Mouse (Mus musculus) spleen, adult 12 weeks (tissue): ENCODE data around the gene Rab3il1.

Experiments used
- DNase-seq: peaks from one replicate; pipeline ENCODE4 v3.0.0; 2022; ENCODE audit warnings: low spot score

Gene Rab3il1

GRCm38 (mm10) chr19:10013913-10014312 is 12.4 kb downstream of the Rab3il1 start:
- DNase-seq, result peak; percentile 53

- DNase-seq, result peak; percentile 77
These were observed 13.4 kb downstream of the Rab3il1 start for GRCm38 (mm10) chr19:10014824-10015223.

GRCm38 (mm10) chr19:10015442-10015841 is 14.0 kb downstream of the Rab3il1 start:
- DNase-seq, result peak; percentile 28

GRCm38 (mm10) chr19:10016151-10016550 is 14.7 kb downstream of the Rab3il1 start:
- peak; percentile 37 for DNase-seq

GRCm38 (mm10) chr19:10017637-10018526 is 16.4 kb downstream of the Rab3il1 start:
- DNase-seq, result peak; percentile 89

GRCm38 (mm10) chr19:10018527-10018818 is 17.0 kb downstream of the Rab3il1 start:
- no peak for DNase-seq

- no peak for DNase-seq
These were observed 17.8 kb downstream of the Rab3il1 start for GRCm38 (mm10) chr19:10019214-10019760.

- DNase-seq, result no peak
These were observed 20.5 kb downstream of the Rab3il1 start for GRCm38 (mm10) chr19:10021981-10022380.

- no peak for DNase-seq
These were observed 21.2 kb downstream of the Rab3il1 start for GRCm38 (mm10) chr19:10022414-10023303.

GRCm38 (mm10) chr19:10023304-10023758 is 21.9 kb downstream of the Rab3il1 start:
- DNase-seq, result no peak

GRCm38 (mm10) chr19:10025169-10025875 is 23.9 kb downstream of the Rab3il1 start:
- no peak for DNase-seq

GRCm38 (mm10) chr19:10029746-10030145 is 28.3 kb downstream of the Rab3il1 start:
- DNase-seq, result no peak

- DNase-seq, result no peak
These were observed 31.9 kb downstream of the Rab3il1 start for GRCm38 (mm10) chr19:10033211-10033973.

GRCm38 (mm10) chr19:10034356-10034755 is 32.9 kb downstream of the Rab3il1 start:
- no peak for DNase-seq

GRCm38 (mm10) chr19:10034785-10035447 is 33.4 kb downstream of the Rab3il1 start:
- DNase-seq, result peak; percentile 74

- no peak for DNase-seq
These were observed 36.1 kb downstream of the Rab3il1 start for GRCm38 (mm10) chr19:10037534-10037933.

GRCm38 (mm10) chr19:10038364-10038763 is 36.9 kb downstream of the Rab3il1 start:
- DNase-seq, result no peak

GRCm38 (mm10) chr19:10038910-10039309 is 37.4 kb downstream of the Rab3il1 start:
- DNase-seq, result no peak

GRCm38 (mm10) chr19:10039615-10040014 is 38.1 kb downstream of the Rab3il1 start:
- DNase-seq, result no peak

- no peak for DNase-seq
These were observed 39.5 kb downstream of the Rab3il1 start for GRCm38 (mm10) chr19:10040866-10041387.
